33 mouse cellular contexts compared by ENCODE assay signal in genomic region chr9:85951777-85952176, GRCm38 (mm10).
"Had no signal": no experiment of that assay in that cellular context is flagged by ENCODE, and none has a peak within 500 bp of the region (broad histone marks: within the 10 kb centered on the region; RNA-seq: fewer than 3 reads in every experiment).

No protein-coding gene starts in this region.

- H3K36me3 ChIP-seq: heart, embryonic 10.5 days; heart, embryonic 12.5 days; heart, embryonic 13.5 days; heart, embryonic 15.5 days; hindbrain, embryonic 10.5 days; hindbrain, embryonic 12.5 days; hindbrain, embryonic 13.5 days; hindbrain, embryonic 15.5 days; intestine, embryonic 15.5 days; kidney, embryonic 15.5 days had no signal

- H3K4me3 ChIP-seq: heart, embryonic 10.5 days; heart, embryonic 12.5 days; heart, embryonic 13.5 days; heart, embryonic 15.5 days; hindbrain, embryonic 10.5 days; hindbrain, embryonic 12.5 days; hindbrain, embryonic 13.5 days; hindbrain, embryonic 15.5 days; intestine, embryonic 15.5 days; kidney, embryonic 15.5 days; layer of hippocampus, adult 2 months; left cerebral cortex, adult 2 months had no signal

- DNase-seq: heart, postnatal 10 days; heart, postnatal 36 days; heart, postnatal 4 days; kidney, adult 11 months; kidney, adult 18-20 months; kidney, adult 2 months; kidney, adult 8-10 months; kidney, adult 9 months; kidney, postnatal 10 days; kidney, postnatal 14 days; kidney, postnatal 25 days; kidney, postnatal 36 days; kidney, postnatal 4 days; layer of hippocampus, adult 9-11 months had no signal

- H3K27me3 ChIP-seq: heart, embryonic 12.5 days; heart, embryonic 13.5 days; heart, embryonic 15.5 days; hindbrain, embryonic 12.5 days; hindbrain, embryonic 13.5 days; hindbrain, embryonic 15.5 days; intestine, embryonic 15.5 days; kidney, embryonic 15.5 days had no signal

- H3K4me2 ChIP-seq: heart, embryonic 11.5 days; heart, embryonic 12.5 days; heart, embryonic 13.5 days; heart, embryonic 15.5 days; hindbrain, embryonic 12.5 days; hindbrain, embryonic 13.5 days; hindbrain, embryonic 14.5 days; hindbrain, embryonic 15.5 days; intestine, embryonic 15.5 days; kidney, embryonic 15.5 days had no signal

- H3K9ac ChIP-seq: heart, embryonic 12.5 days; heart, embryonic 13.5 days; heart, embryonic 15.5 days; hindbrain, embryonic 12.5 days; hindbrain, embryonic 13.5 days; hindbrain, embryonic 14.5 days; hindbrain, embryonic 15.5 days; intestine, embryonic 15.5 days; kidney, embryonic 15.5 days had no signal

- H3K27ac ChIP-seq: heart, embryonic 10.5 days; heart, embryonic 13.5 days; heart, embryonic 15.5 days; hindbrain, embryonic 10.5 days; hindbrain, embryonic 12.5 days; hindbrain, embryonic 13.5 days; hindbrain, embryonic 14.5 days; hindbrain, embryonic 15.5 days; hindbrain, postnatal 0 days; intestine, embryonic 15.5 days; kidney, embryonic 15.5 days; kidney, postnatal 0 days; layer of hippocampus, adult 2 months; left cerebral cortex, adult 2 months had no signal

- H3K4me1 ChIP-seq: heart, embryonic 10.5 days; heart, embryonic 12.5 days; heart, embryonic 13.5 days; heart, embryonic 15.5 days; hindbrain, embryonic 10.5 days; hindbrain, embryonic 12.5 days; hindbrain, embryonic 13.5 days; hindbrain, embryonic 15.5 days; intestine, embryonic 15.5 days; kidney, embryonic 15.5 days had no signal

- H3K9me3 ChIP-seq: heart, embryonic 10.5 days; heart, embryonic 12.5 days; heart, embryonic 15.5 days; hindbrain, embryonic 10.5 days; hindbrain, embryonic 12.5 days; hindbrain, embryonic 13.5 days; hindbrain, embryonic 15.5 days; intestine, embryonic 15.5 days had no signal

- ATAC-seq: hindbrain, embryonic 16.5 days; hindbrain, postnatal 0 days; inflammation-experienced regulatory T-cells, adult 6 months; intestine, embryonic 15.5 days; intestine, postnatal 0 days had no signal
